Mouse (Mus musculus) midbrain, embryonic 10.5 days (tissue): Measurements from ENCODE around the gene Mrps34. TPM values are rescaled to one million over a fixed set of nuclear protein-coding genes. Genes with fewer than 3 reads are reported as not detected.
A peak's percentile ranks its signal among the peaks of the same experiment; 100 is the strongest.

Source experiments
- DNase-seq: peaks from one replicate; pipeline ENCODE4 v3.0.0-alpha.2; 2017; ENCODE audit warnings: low spot score
- H3K27ac ChIP-seq: fragments of 300-500 bp; sonication (generic); replicated peaks from 2 replicates; pipeline ENCODE4 v1.5.1; 2016; ENCODE audit warnings: mild to moderate bottlenecking
- H3K27me3 ChIP-seq: fragments of 300-500 bp; sonication (generic); 2 replicates; pipeline ENCODE4 v1.6.1; 2016; ENCODE audit warnings: low read depth, mild to moderate bottlenecking; ENCODE audit not compliant: poor library complexity, severe bottlenecking
- H3K36me3 ChIP-seq: fragments of 300-500 bp; sonication (generic); 2 replicates; pipeline ENCODE4 v1.6.1; 2016; ENCODE audit warnings: mild to moderate bottlenecking, moderate library complexity
- H3K4me1 ChIP-seq: fragments of 300-500 bp; sonication (generic); 2 replicates; pipeline ENCODE4 v1.6.1; 2016
- H3K4me3 ChIP-seq: fragments of 300-500 bp; sonication (generic); 2 replicates; pipeline ENCODE4 v1.5.1; 2016; ENCODE audit warnings: mild to moderate bottlenecking, moderate library complexity
- H3K9me3 ChIP-seq: fragments of 300-500 bp; sonication (generic); replicated peaks from 2 replicates; pipeline ENCODE4 v1.6.1; 2016; ENCODE audit warnings: mild to moderate bottlenecking
- WGBS: fragments of 180-500 bp; shearing (Covaris S2); methylation state at CpG from one replicate; pipeline ENCODE4 v1.1.7; 2016; 5-methylcytosine and 5-hydroxymethylcytosine counted together
- polyA plus RNA-seq: library from polyadenylated mRNA; unstranded; fragments of >200 nt; fragmentation: Nextera tagmentation; extraction: Ambion mirVana; gene quantifications from 2 replicates; pipeline ENCODE4 v1.2.1, GENCODE M21; 2016

The Mrps34 gene
- 94.7 and 98.1 TPM in 2 replicates for polyA plus RNA-seq

GRCm38 (mm10) chr17:24894995-24895547, at the start of gene Mrps34, which contains the start of gene Eme2:
Gene Mrps34 (plus strand): TSS chr17:24895116.
Gene Eme2 (minus strand): TSS chr17:24895087.
- Histone ChIP-seq H3K27ac (peak within 1 kb of the TSS; percentile 91), H3K9me3 (no peaks in the 10 kb centered on the region), H3K4me1 (peaks cover 45% of the 10 kb centered on the region), H3K36me3 (peaks cover 72% of the 10 kb centered on the region), H3K4me3 (peak within 1 kb of the TSS; percentile 91), H3K27me3 (no peaks in the 10 kb centered on the region)
- DNase-seq: peak; percentile 91
- WGBS: under 1% methylated on average over 62 of the region's 62 CpGs

GRCm38 (mm10) chr17:24847386-24847785, 47.5 kb upstream of the Mrps34 start:
- Histone ChIP-seq H3K4me3 (no peak overlapping the region), H3K9me3 (no peaks in the 10 kb centered on the region), H3K4me1 (peaks cover 30% of the 10 kb centered on the region), H3K36me3 (no peaks in the 10 kb centered on the region), H3K27me3 (peaks cover 10% of the 10 kb centered on the region), H3K27ac (no peak overlapping the region)
- 90% methylated on average over 1 of the region's 1 CpGs for WGBS
- no peak for DNase-seq

- no peak overlapping the region for H3K27ac ChIP-seq
- DNase-seq: no peak
- H3K4me1 ChIP-seq: peaks cover 30% of the 10 kb centered on the region
- peaks cover 4% of the 10 kb centered on the region for H3K36me3 ChIP-seq
- H3K27me3 ChIP-seq: peaks cover 10% of the 10 kb centered on the region
- peak overlapping the region; percentile 77 for H3K4me3 ChIP-seq
- no peaks in the 10 kb centered on the region for H3K9me3 ChIP-seq
Measured at GRCm38 (mm10) chr17:24848600-24849031, 46.3 kb upstream of the Mrps34 start.

GRCm38 (mm10) chr17:24849733-24850064, 45.2 kb upstream of the Mrps34 start:
- peak overlapping the region; percentile 92 for H3K27ac ChIP-seq
- peaks cover 14% of the 10 kb centered on the region for H3K36me3 ChIP-seq
- H3K4me1 ChIP-seq: peaks cover 30% of the 10 kb centered on the region
- peak overlapping the region; percentile 77 for H3K4me3 ChIP-seq
- H3K27me3 ChIP-seq: peaks cover 10% of the 10 kb centered on the region
- DNase-seq: no peak
- under 1% methylated on average over 21 of the region's 21 CpGs for WGBS
- H3K9me3 ChIP-seq: no peaks in the 10 kb centered on the region

DNA sequence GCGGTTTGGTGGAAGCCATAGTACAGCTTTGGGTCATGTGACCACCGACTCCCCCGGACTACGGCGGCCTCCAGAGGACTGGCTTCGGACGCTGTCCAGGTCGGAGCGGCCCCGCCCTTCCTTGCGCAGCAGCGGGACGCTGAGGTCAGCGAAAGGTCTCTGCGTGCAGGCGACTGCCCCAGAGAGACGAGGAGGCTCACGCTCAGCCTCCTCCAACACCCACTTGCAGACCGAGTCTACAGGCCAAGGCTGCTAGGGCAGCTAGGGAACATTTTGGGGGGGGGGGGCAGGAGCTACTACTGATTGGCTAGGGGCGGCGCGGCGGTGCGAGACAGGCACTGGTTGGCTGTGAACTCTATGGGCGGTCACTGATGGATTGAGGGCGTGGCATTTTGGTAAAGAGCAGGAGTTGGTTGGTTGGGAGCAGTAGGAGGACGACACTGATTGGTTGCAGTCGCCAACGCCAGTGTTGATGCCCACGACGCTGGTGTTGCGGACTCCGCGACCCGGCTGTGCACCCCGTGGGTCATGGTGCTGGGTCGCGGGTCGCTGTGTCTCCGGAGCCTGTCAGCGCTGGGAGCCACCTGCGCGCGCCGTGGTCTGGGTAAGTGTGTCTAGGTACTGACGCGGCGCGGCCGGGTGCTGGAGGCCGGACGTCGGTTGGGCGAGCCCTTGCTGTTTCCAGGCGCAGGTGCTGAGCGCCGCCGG, 44.7 kb upstream of the Mrps34 start, which contains the start of gene Fahd1:
Gene Fahd1 (minus strand): TSS at position 300 of the 708 bp plus-strand sequence.
- under 1% methylated on average over 58 of the region's 58 CpGs for WGBS
- Histone ChIP-seq H3K4me3 (peak within 1 kb of the TSS; percentile 77), H3K36me3 (peaks cover 14% of the 10 kb centered on the region), H3K27ac (peak within 1 kb of the TSS; percentile 92), H3K27me3 (peaks cover 10% of the 10 kb centered on the region), H3K9me3 (no peaks in the 10 kb centered on the region), H3K4me1 (peaks cover 30% of the 10 kb centered on the region)
- DNase-seq: peak; percentile 97

GRCm38 (mm10) chr17:24850773-24851127, 44.2 kb upstream of the Mrps34 start:
- no peaks in the 10 kb centered on the region for H3K9me3 ChIP-seq
- peak overlapping the region; percentile 70 for H3K27ac ChIP-seq
- H3K36me3 ChIP-seq: peaks cover 14% of the 10 kb centered on the region
- H3K4me3 ChIP-seq: peak overlapping the region; percentile 77
- 2% methylated on average over 20 of the region's 20 CpGs for WGBS
- H3K27me3 ChIP-seq: peaks cover 10% of the 10 kb centered on the region
- peaks cover 30% of the 10 kb centered on the region for H3K4me1 ChIP-seq
- no peak for DNase-seq

- Histone ChIP-seq H3K27ac (no peak overlapping the region), H3K36me3 (peaks cover 20% of the 10 kb centered on the region), H3K4me1 (peaks cover 30% of the 10 kb centered on the region), H3K27me3 (peaks cover 10% of the 10 kb centered on the region), H3K4me3 (peak overlapping the region; percentile 77), H3K9me3 (no peaks in the 10 kb centered on the region)
- whole genome bisulfite sequencing: 83% methylated on average over 10 of the region's 10 CpGs
- DNase-seq: no peak
Measured at GRCm38 (mm10) chr17:24851381-24852125, 43.4 kb upstream of the Mrps34 start.

DNA sequence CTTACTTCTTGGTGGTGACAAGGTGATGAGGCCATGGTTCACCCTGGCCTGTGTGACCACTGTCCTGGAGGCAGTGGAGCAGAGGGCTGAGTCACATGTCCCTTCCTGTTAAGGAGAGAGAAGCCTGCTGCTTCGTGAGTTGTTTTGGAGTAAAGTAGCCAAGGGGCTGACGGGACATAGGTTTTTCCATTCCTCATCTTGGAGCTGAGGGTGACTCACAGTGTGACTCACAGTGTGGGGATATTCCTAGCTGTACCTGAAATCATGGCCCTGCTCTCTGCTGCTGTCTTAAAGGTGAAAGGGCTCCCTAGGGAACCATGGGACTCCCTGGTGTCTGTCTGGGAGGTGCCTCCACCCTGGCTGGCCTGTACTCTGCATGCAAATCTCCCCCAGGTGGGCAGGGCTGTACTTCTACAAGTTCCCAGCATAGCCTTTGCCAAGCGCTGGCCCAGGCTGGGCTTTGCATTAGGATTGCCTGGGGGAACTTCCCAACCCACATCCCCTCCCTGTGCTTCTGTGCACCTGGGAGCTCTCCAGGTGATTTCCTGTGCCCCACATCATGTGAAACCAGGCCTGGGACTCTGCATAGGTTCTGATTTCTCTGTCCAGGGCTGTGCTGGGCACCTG, 39.0 kb upstream of the Mrps34 start:
- DNase-seq: no peak
- Histone ChIP-seq H3K27me3 (peaks cover 9% of the 10 kb centered on the region), H3K9me3 (no peaks in the 10 kb centered on the region), H3K4me3 (no peak overlapping the region), H3K27ac (no peak overlapping the region), H3K36me3 (peaks cover 38% of the 10 kb centered on the region), H3K4me1 (peaks cover 8% of the 10 kb centered on the region)
- 77% methylated on average over 3 of the region's 3 CpGs for WGBS

- WGBS: 93% methylated on average over 13 of the region's 13 CpGs
- Histone ChIP-seq H3K27ac (no peak overlapping the region), H3K4me3 (no peak overlapping the region), H3K9me3 (no peaks in the 10 kb centered on the region), H3K4me1 (peaks cover 2% of the 10 kb centered on the region), H3K36me3 (peaks cover 44% of the 10 kb centered on the region), H3K27me3 (peaks cover 3% of the 10 kb centered on the region)
- no peak for DNase-seq
Measured at GRCm38 (mm10) chr17:24856589-24856988, 38.3 kb upstream of the Mrps34 start.

DNA sequence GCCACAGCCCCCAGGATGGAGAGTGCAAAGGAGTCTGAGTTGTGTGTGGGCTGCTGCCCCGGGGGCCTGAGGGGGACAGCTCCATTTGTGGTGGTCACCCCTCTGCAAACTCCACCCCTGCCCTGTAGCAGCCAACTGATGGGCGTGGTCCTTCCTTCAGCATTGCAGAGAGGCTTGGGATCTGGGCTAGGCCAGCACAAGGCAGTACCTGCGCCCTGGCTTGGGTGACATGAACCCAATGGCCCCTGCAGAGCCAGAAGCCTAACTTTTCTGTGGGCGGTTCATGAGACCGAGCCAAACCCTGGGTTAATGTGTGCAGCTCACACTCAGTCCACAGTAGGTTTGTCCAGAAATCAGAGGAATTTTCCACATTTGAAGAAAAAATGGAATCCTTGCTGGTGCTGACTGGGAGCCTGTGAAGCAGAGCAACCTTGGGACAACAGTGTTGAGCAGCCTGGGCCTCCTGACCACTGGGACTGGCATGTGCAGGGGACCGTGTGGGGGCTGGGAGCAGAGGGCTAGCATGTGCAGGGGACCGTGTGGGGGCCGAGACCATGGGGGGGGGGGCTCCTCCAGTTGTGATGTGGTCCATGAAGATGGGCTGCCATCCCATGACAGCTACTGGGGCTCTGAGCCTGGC, 37.0 kb upstream of the Mrps34 start:
- Histone ChIP-seq H3K36me3 (peaks cover 57% of the 10 kb centered on the region), H3K9me3 (no peaks in the 10 kb centered on the region), H3K4me3 (no peak overlapping the region), H3K27ac (no peak overlapping the region), H3K4me1 (no peaks in the 10 kb centered on the region), H3K27me3 (no peaks in the 10 kb centered on the region)
- WGBS: 89% methylated on average over 8 of the region's 8 CpGs
- DNase-seq: no peak

GRCm38 (mm10) chr17:24858967-24859366, 35.9 kb upstream of the Mrps34 start:
- DNase-seq: no peak
- peaks cover 49% of the 10 kb centered on the region for H3K36me3 ChIP-seq
- 91% methylated on average over 6 of the region's 6 CpGs for WGBS

DNA sequence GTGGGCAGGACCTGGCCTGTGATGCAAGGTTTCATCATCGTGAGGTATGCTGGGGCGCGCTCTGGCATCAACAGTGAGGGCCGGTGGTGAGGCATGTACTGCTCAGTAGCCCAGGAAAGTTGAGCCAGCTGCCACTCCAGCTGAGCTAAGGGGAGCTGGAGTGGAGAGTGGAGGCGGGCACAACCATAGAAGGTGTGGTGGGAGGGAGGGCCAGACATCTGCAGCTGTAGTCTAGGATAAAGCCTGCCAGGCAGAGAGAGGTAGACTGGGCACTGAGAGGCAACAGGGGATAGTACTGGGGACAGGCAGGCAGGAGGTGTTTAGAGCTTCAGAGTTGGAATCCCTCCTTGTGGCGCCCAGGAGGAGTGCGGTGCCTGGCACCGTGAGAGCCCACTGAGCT, 34.8 kb upstream of the Mrps34 start:
- no peak overlapping the region for H3K27ac ChIP-seq
- H3K27me3 ChIP-seq: no peaks in the 10 kb centered on the region
- no peak for DNase-seq
- H3K4me3 ChIP-seq: no peak overlapping the region
- no peaks in the 10 kb centered on the region for H3K4me1 ChIP-seq
- H3K9me3 ChIP-seq: no peaks in the 10 kb centered on the region
- WGBS: 94% methylated on average over 8 of the region's 8 CpGs
- H3K36me3 ChIP-seq: peaks cover 43% of the 10 kb centered on the region

More at GRCm38 (mm10) chr17:24858967-24859366, 35.9 kb upstream of the Mrps34 start:
- no peak overlapping the region for H3K4me3 ChIP-seq
- H3K9me3 ChIP-seq: no peaks in the 10 kb centered on the region
- H3K27me3 ChIP-seq: no peaks in the 10 kb centered on the region
- H3K4me1 ChIP-seq: no peaks in the 10 kb centered on the region
- no peak overlapping the region for H3K27ac ChIP-seq
